Mouse (Mus musculus) pancreas, adult 10 weeks (tissue): ENCODE results near the gene Gm11567. TPM values are rescaled to one million over a fixed set of nuclear protein-coding genes. Genes with fewer than 3 reads are reported as not detected.

Source experiments
- polyA plus RNA-seq: library from polyadenylated mRNA; stranded (reverse); fragments of 350-450 nt; fragmentation: Illumina TruSeq; extraction: RNeasy Lipid Tissue Mini Kit (QIAGEN cat#74804); gene quantifications from one replicate; pipeline ENCODE4 v1.2.3, GENCODE M21; 2015; ENCODE audit warnings: low read depth, low replicate concordance; ENCODE audit not compliant: insufficient read depth

Gm11567 gene
- polyA plus RNA-seq = not detected

GRCm38 (mm10) chr11:99878887-99879286 lies at the start of gene Gm11567:
Gene Gm11567, plus strand, starts transcription at chr11:99879187.

GRCm38 (mm10) chr11:99837966-99838365 lies 41.0 kb upstream of the Gm11567 start, which contains the start of gene 2300003K06Rik:
Gene 2300003K06Rik, minus strand, starts transcription at chr11:99838066.

GRCm38 (mm10) chr11:99851508-99851907 lies 27.5 kb upstream of the Gm11567 start, which contains the start of gene Krtap4-16:
Gene Krtap4-16, minus strand, starts transcription at chr11:99851608.

GRCm38 (mm10) chr11:99857617-99858016 lies 21.4 kb upstream of the Gm11567 start, which contains the start of gene Gm11568:
Gene Gm11568, plus strand, starts transcription at chr11:99857917.

GRCm38 (mm10) chr11:99864176-99864575 lies 14.8 kb upstream of the Gm11567 start, which contains the start of gene Gm11559:
Gene Gm11559, plus strand, starts transcription at chr11:99864476.

GRCm38 (mm10) chr11:99873089-99873488 lies 5.9 kb upstream of the Gm11567 start, which contains the start of gene Krtap9-1:
Gene Krtap9-1, plus strand, starts transcription at chr11:99873389.

GRCm38 (mm10) chr11:99907620-99908019 lies 28.6 kb downstream of the Gm11567 start, which contains the start of gene Krtap31-1:
Gene Krtap31-1, plus strand, starts transcription at chr11:99907920.

GRCm38 (mm10) chr11:99914451-99914850 lies 35.5 kb downstream of the Gm11567 start, which contains the start of gene Gm11565:
Gene Gm11565, plus strand, starts transcription at chr11:99914751.

Other genes with a start within 250 kb of the Gm11567 start
- not detected for gene Krtap4-2, start 244.1 kb upstream of the Gm11567 start, polyA plus RNA-seq
- not detected for gene Krtap4-7, start 235.1 kb upstream of the Gm11567 start, polyA plus RNA-seq
- not detected for gene Gm11555, start 229.0 kb upstream of the Gm11567 start, polyA plus RNA-seq
- gene Gm11563, start 220.2 kb upstream of the Gm11567 start, polyA plus RNA-seq = not detected
- gene Krtap4-6, start 213.2 kb upstream of the Gm11567 start, polyA plus RNA-seq = not detected
- gene Gm14190, start 188.4 kb upstream of the Gm11567 start, polyA plus RNA-seq = not detected
- not detected for gene Gm14180, start 144.9 kb upstream of the Gm11567 start, polyA plus RNA-seq
- gene Gm11595, start 106.3 kb upstream of the Gm11567 start, polyA plus RNA-seq = not detected
- gene Krtap4-8, start 98.5 kb upstream of the Gm11567 start, polyA plus RNA-seq = not detected
- gene Krtap4-9, start 94.0 kb upstream of the Gm11567 start, polyA plus RNA-seq = not detected
- gene Gm11596, start 85.7 kb upstream of the Gm11567 start, polyA plus RNA-seq = not detected
- not detected for gene Gm11569, start 80.3 kb upstream of the Gm11567 start, polyA plus RNA-seq
- gene Gm11554, start 74.7 kb upstream of the Gm11567 start, polyA plus RNA-seq = not detected
- gene Krtap4-13, start 69.3 kb upstream of the Gm11567 start, polyA plus RNA-seq = not detected
- gene Gm11564, start 63.5 kb upstream of the Gm11567 start, polyA plus RNA-seq = not detected
- not detected for gene 2300003K06Rik, start 41.1 kb upstream of the Gm11567 start, polyA plus RNA-seq
- not detected for gene Krtap4-16, start 27.6 kb upstream of the Gm11567 start, polyA plus RNA-seq
- not detected for gene Gm11568, start 21.3 kb upstream of the Gm11567 start, polyA plus RNA-seq
- gene Gm11559, start 14.7 kb upstream of the Gm11567 start, polyA plus RNA-seq = not detected
- gene Krtap9-1, start 5.8 kb upstream of the Gm11567 start, polyA plus RNA-seq = not detected
- gene Krtap31-1, start 28.7 kb downstream of the Gm11567 start, polyA plus RNA-seq = not detected
- gene Gm11565, start 35.6 kb downstream of the Gm11567 start, polyA plus RNA-seq = not detected
- gene Krtap31-2, start 57.1 kb downstream of the Gm11567 start, polyA plus RNA-seq = not detected
- not detected for gene Krtap9-5, start 69.3 kb downstream of the Gm11567 start, polyA plus RNA-seq
- not detected for gene Krtap29-1, start 99.9 kb downstream of the Gm11567 start, polyA plus RNA-seq
- gene Krtap16-1, start 107.4 kb downstream of the Gm11567 start, polyA plus RNA-seq = not detected
- gene Krtap17-1, start 114.8 kb downstream of the Gm11567 start, polyA plus RNA-seq = not detected
- not detected for gene Krt33a, start 137.0 kb downstream of the Gm11567 start, polyA plus RNA-seq
- not detected for gene Krt33b, start 150.7 kb downstream of the Gm11567 start, polyA plus RNA-seq
- gene Krt34, start 162.4 kb downstream of the Gm11567 start, polyA plus RNA-seq = not detected
- not detected for gene Krt31, start 171.4 kb downstream of the Gm11567 start, polyA plus RNA-seq
- not detected for gene Krt32, start 209.0 kb downstream of the Gm11567 start, polyA plus RNA-seq
- not detected for gene Krt35, start 217.1 kb downstream of the Gm11567 start, polyA plus RNA-seq
- gene Krt36, start 226.4 kb downstream of the Gm11567 start, polyA plus RNA-seq = not detected
- not detected for gene Krt13, start 242.4 kb downstream of the Gm11567 start, polyA plus RNA-seq